8 mouse cellular contexts compared by ENCODE assay signal in the genomic region with DNA sequence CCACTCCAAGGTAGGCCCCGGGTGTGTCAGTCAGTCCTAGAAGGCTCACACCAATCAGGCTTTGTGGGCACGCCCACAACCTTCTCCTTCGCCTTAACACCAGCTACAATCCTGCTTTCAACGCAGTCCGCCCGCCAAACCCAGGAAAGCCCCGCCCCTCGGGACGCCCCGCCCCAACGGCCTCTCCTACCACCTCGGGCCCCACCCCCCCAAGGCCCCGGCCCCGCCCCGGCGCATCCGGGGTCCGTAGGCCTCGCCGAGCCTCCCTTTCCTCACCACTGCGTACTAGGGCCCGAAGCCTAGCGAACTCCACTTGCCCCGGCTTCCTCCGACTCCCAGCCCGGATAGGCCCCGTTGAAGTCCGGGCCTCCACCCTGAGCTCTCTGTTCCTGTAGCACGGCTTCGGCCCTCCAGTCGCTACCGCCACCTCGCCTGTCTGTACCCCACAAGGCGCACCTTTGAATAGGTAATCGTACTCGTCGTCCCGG. TPM values are rescaled to one million over a fixed set of nuclear protein-coding genes. Genes with fewer than 3 reads are reported as not detected.
DNase-seq lines count a peak whose midpoint lies in the region; ATAC-seq lines count a peak whose summit lies in the region.

No protein-coding gene starts in this region.

- WGBS in intestine, embryonic 14.5 days = under 1% methylated on average over 35 of the region's 38 CpGs

- H3K9ac ChIP-seq in intestine, embryonic 14.5 days (ENCODE audit: low read length) = peak overlapping the region; percentile 99

- H3K4me3 ChIP-seq in intestine, embryonic 14.5 days (ENCODE audit: low read depth, low read length) = peak overlapping the region; percentile 80

- intact Hi-C loops in gastrocnemius, postnatal 14 days (cut with DNase I; ENCODE audit: low total_unique reads) = no loop called here
- intact Hi-C loops in left cerebral cortex, postnatal 10 days (cut with DNase I) = no loop called here

- ATAC-seq in intestine, embryonic 14.5 days (replicated peaks; ENCODE audit: low FRiP score, low TSS enrichment, low read depth) = peak; percentile 92
- peak; percentile 63 for ATAC-seq in megakaryocyte progenitor cell, adult 5-6 weeks (replicated peaks; ENCODE audit: poor library complexity)

- H3K27me3 ChIP-seq in intestine, embryonic 14.5 days (replicated peaks; ENCODE audit: control insufficient read depth, insufficient read depth, low read length) = no peaks in the 10 kb centered on the region

- 0 out of 2 replicates have a peak, but pooled peaks cover 5% of the 10 kb centered on the region for H3K36me3 ChIP-seq in intestine, embryonic 14.5 days (ENCODE audit: control insufficient read depth, insufficient read depth, low read length)

- H3K9me3 ChIP-seq in intestine, embryonic 14.5 days (ENCODE audit: control insufficient read depth, low read length) = no peaks in the 10 kb centered on the region

- H3K27ac ChIP-seq in intestine, embryonic 14.5 days (ENCODE audit: low read depth) = peak overlapping the region; percentile 100

- DNase-seq in adrenal gland, adult (ENCODE audit: inconsistent age in 2 of 2, low spot score in 1 of 2) = peak; percentile 96 to 99
- DNase-seq in embryo, embryonic 10.5 days (ENCODE audit: low spot score) = peak; percentile 92
- peak; percentile 97 for DNase-seq in gastrocnemius, postnatal 14 days
- peak; percentile 99 for DNase-seq in intestine, embryonic 14.5 days (ENCODE audit: low spot score)
- peak; percentile 83 to 95 for DNase-seq in left cerebral cortex, postnatal 10 days (ENCODE audit: extremely low spot score in 1 of 2, low spot score in 2 of 2)
- DNase-seq in right cerebral cortex, postnatal 10 days (ENCODE audit: low spot score in 2 of 2) = peak; percentile 93
- peak; percentile 98 for DNase-seq in urinary bladder, postnatal 14 days (ENCODE audit: low spot score)

- peak overlapping the region; percentile 88 for H3K4me2 ChIP-seq in intestine, embryonic 14.5 days (ENCODE audit: low read length)

- peaks cover 29% of the 10 kb centered on the region for H3K4me1 ChIP-seq in intestine, embryonic 14.5 days (replicated peaks; ENCODE audit: control insufficient read depth, insufficient read depth, low read length)

RNA-seq across cellular contexts. Expression of a gene that starts 0.5 kb away (rescaled TPM):
- 100 to 1,000 TPM; 154 to 159 TPM for total RNA-seq in gastrocnemius, postnatal 14 days (2021)
- polyA plus RNA-seq in intestine, embryonic 14.5 days (2014; fragmentation: Nextera tagmentation; extraction: Ambion mirVana) = 209 and 261 TPM in 2 replicates
- 100 to 1,000 TPM; 336 to 350 TPM for total RNA-seq in left cerebral cortex, postnatal 10 days (2021)
- 75.7 and 89.0 TPM in 2 replicates for total RNA-seq in megakaryocyte progenitor cell, adult 5-6 weeks (2015)
- total RNA-seq in megakaryocyte progenitor cell, adult 5-6 weeks (2017) = 24.4 and 30.6 TPM in 2 replicates

RNA-seq across cellular contexts. Expression of a gene that starts 21.8 kb away (rescaled TPM):
- total RNA-seq in gastrocnemius, postnatal 14 days (2021) = 10 to 100 TPM in 1 of 2 experiments, 1 to 10 TPM in 1; 9.6 to 25.8 TPM
- polyA plus RNA-seq in intestine, embryonic 14.5 days (2014; fragmentation: Nextera tagmentation; extraction: Ambion mirVana) = 18.0 and 22.0 TPM in 2 replicates
- total RNA-seq in left cerebral cortex, postnatal 10 days (2021) = 1 to 10 TPM; 5.2 to 9.1 TPM
- 7.3 and 9.2 TPM in 2 replicates for total RNA-seq in megakaryocyte progenitor cell, adult 5-6 weeks (2015)
- total RNA-seq in megakaryocyte progenitor cell, adult 5-6 weeks (2017) = 8.4 and 9.7 TPM in 2 replicates

RNA-seq across cellular contexts. Expression of a gene that starts 41.3 kb away (rescaled TPM):
- 10 to 100 TPM; 76.0 to 78.6 TPM for total RNA-seq in gastrocnemius, postnatal 14 days (2021)
- 47.0 and 47.2 TPM in 2 replicates for polyA plus RNA-seq in intestine, embryonic 14.5 days (2014; fragmentation: Nextera tagmentation; extraction: Ambion mirVana)
- 10 to 100 TPM; 81.5 to 82.1 TPM for total RNA-seq in left cerebral cortex, postnatal 10 days (2021)
- 36.3 and 38.8 TPM in 2 replicates for total RNA-seq in megakaryocyte progenitor cell, adult 5-6 weeks (2015)
- total RNA-seq in megakaryocyte progenitor cell, adult 5-6 weeks (2017) = 22.8 and 31.4 TPM in 2 replicates

RNA-seq across cellular contexts. Expression of a gene that starts 50.5 kb away (rescaled TPM):
- total RNA-seq in gastrocnemius, postnatal 14 days (2021) = 10 to 100 TPM; 20.8 to 35.1 TPM
- 28.0 and 28.8 TPM in 2 replicates for polyA plus RNA-seq in intestine, embryonic 14.5 days (2014; fragmentation: Nextera tagmentation; extraction: Ambion mirVana)
- total RNA-seq in left cerebral cortex, postnatal 10 days (2021) = 10 to 100 TPM; 37.9 to 38.2 TPM
- total RNA-seq in megakaryocyte progenitor cell, adult 5-6 weeks (2015) = 9.6 and 12.7 TPM in 2 replicates
- total RNA-seq in megakaryocyte progenitor cell, adult 5-6 weeks (2017) = 5.7 and 9.7 TPM in 2 replicates

Comparison
In these comparisons a context has a peak if more than half of its experiments do, and no peak if none do; other contexts are left out.
1. Peak in every context shown above with its lines: DNase-seq, ATAC-seq, H3K4me3 ChIP-seq and H3K27ac ChIP-seq.